Mouse (Mus musculus): ENCODE measurements around the gene Col27a1. TPM values are rescaled to one million over a fixed set of nuclear protein-coding genes. Genes with fewer than 3 reads are reported as not detected.

Gene Col27a1
- polyA plus RNA-seq, 1 experiment from 2014 or later = 23.6 TPM

DNA sequence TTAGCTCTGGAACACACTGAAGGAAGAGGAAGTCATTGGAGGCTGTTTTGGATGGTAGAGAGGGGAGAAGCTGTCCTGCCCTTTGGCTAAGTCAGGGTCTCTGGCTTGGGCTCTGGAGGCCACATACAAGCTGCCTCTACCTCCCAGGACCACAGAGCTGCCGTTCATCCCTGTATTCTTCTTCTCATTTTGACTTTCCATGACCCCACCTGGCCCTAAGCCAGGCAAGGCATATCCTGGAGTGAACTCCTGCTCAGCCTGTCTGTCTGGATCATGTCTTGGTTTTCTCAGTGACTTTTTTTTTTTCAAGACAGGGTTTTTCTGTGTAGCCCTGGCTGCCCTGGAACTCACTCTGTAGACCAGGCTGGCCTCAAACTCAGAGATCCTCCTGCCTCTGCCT lies 60.7 kb downstream of the Col27a1 start:
- WGBS = 29% methylated on average over 1 of the region's 1 CpGs

GRCm38 (mm10) chr4:63275251-63275650 lies 61.4 kb downstream of the Col27a1 start:
- Histone ChIP-seq H3K4me2 (replicated peaks; ENCODE audit: low read depth, low read length) (no peak overlapping the region), H3K36me3 (ENCODE audit: control insufficient read depth, insufficient read depth, low read length) (peaks cover 47% of the 10 kb centered on the region), H3K4me1 (ENCODE audit: control insufficient read depth, insufficient read depth, low read length) (no peaks in the 10 kb centered on the region), H3K27ac (ENCODE audit: low read length) (no peak overlapping the region), H3K27me3 (ENCODE audit: control insufficient read depth, insufficient read depth, low read length) (no peaks in the 10 kb centered on the region), H3K4me3 (ENCODE audit: low read depth, low read length) (no peak overlapping the region), H3K9me3 (ENCODE audit: control insufficient read depth, low read depth, low read length) (no peaks in the 10 kb centered on the region), H3K9ac (replicated peaks; ENCODE audit: low read depth, low read length) (no peak overlapping the region)
- ATAC-seq (ENCODE audit: insufficient number of reproducible peaks, insufficient read depth, low FRiP score, low read depth) = no peak
- WGBS = 60% methylated on average over 8 of the region's 8 CpGs

More for the DNA sequence above, 60.7 kb downstream of the Col27a1 start:
- Histone ChIP-seq H3K4me3 (ENCODE audit: low read depth, low read length) (no peak overlapping the region), H3K27me3 (ENCODE audit: control insufficient read depth, insufficient read depth, low read length) (no peaks in the 10 kb centered on the region), H3K4me1 (ENCODE audit: control insufficient read depth, insufficient read depth, low read length) (no peaks in the 10 kb centered on the region), H3K36me3 (ENCODE audit: control insufficient read depth, insufficient read depth, low read length) (peaks cover 49% of the 10 kb centered on the region), H3K9ac (replicated peaks; ENCODE audit: low read depth, low read length) (no peak overlapping the region), H3K27ac (ENCODE audit: low read length) (no peak overlapping the region), H3K9me3 (ENCODE audit: control insufficient read depth, low read depth, low read length) (no peaks in the 10 kb centered on the region), H3K4me2 (replicated peaks; ENCODE audit: low read depth, low read length) (no peak overlapping the region)
- no peak for ATAC-seq (ENCODE audit: insufficient number of reproducible peaks, insufficient read depth, low FRiP score, low read depth)

GRCm38 (mm10) chr4:63276571-63276970 lies 62.8 kb downstream of the Col27a1 start:
- no peak overlapping the region for H3K4me3 ChIP-seq (ENCODE audit: low read depth, low read length)
- H3K27me3 ChIP-seq (ENCODE audit: control insufficient read depth, insufficient read depth, low read length) = no peaks in the 10 kb centered on the region
- no peak overlapping the region for H3K27ac ChIP-seq (ENCODE audit: low read length)
- H3K4me1 ChIP-seq (ENCODE audit: control insufficient read depth, insufficient read depth, low read length) = no peaks in the 10 kb centered on the region
- H3K36me3 ChIP-seq (ENCODE audit: control insufficient read depth, insufficient read depth, low read length) = peaks cover 52% of the 10 kb centered on the region
- H3K9me3 ChIP-seq (ENCODE audit: control insufficient read depth, low read depth, low read length) = no peaks in the 10 kb centered on the region
- 71% methylated on average over 1 of the region's 1 CpGs for WGBS
- H3K9ac ChIP-seq (replicated peaks; ENCODE audit: low read depth, low read length) = no peak overlapping the region
- no peak for ATAC-seq (ENCODE audit: insufficient number of reproducible peaks, insufficient read depth, low FRiP score, low read depth)
- H3K4me2 ChIP-seq (replicated peaks; ENCODE audit: low read depth, low read length) = no peak overlapping the region

GRCm38 (mm10) chr4:63278821-63279220 lies 65.0 kb downstream of the Col27a1 start:
- 55% methylated on average over 7 of the region's 7 CpGs for WGBS
- peak; percentile 26; the same call in 1 of the 2 replicates for ATAC-seq (ENCODE audit: insufficient number of reproducible peaks, insufficient read depth, low FRiP score, low read depth)
- no peak overlapping the region for H3K4me3 ChIP-seq (ENCODE audit: low read depth, low read length)
- H3K9me3 ChIP-seq (ENCODE audit: control insufficient read depth, low read depth, low read length) = no peaks in the 10 kb centered on the region
- H3K9ac ChIP-seq (replicated peaks; ENCODE audit: low read depth, low read length) = no peak overlapping the region
- H3K27ac ChIP-seq (ENCODE audit: low read length) = no peak overlapping the region
- H3K36me3 ChIP-seq (ENCODE audit: control insufficient read depth, insufficient read depth, low read length) = peaks cover 49% of the 10 kb centered on the region
- no peaks in the 10 kb centered on the region for H3K4me1 ChIP-seq (ENCODE audit: control insufficient read depth, insufficient read depth, low read length)
- no peaks in the 10 kb centered on the region for H3K27me3 ChIP-seq (ENCODE audit: control insufficient read depth, insufficient read depth, low read length)
- no peak overlapping the region for H3K4me2 ChIP-seq (replicated peaks; ENCODE audit: low read depth, low read length)

DNA sequence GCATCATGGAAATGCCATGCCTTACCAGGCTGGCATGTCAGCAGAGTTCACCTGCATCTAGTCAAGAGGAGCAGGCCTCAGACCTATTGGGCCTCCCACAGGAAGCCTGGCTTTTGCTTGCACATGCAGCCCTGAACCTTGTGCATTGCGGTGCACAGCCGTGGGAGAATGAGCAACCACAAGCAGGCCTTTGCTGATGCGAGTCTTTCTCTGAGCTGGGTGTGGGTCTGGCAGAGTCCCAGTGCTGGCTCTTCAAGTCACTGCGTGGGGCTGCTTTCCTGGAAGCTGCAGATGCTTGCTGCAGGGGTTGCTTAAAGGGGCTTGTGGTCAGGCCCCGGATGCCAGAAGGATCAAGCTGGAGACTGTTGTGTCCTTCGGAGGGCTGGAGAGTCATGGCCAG lies 67.9 kb downstream of the Col27a1 start:
- Histone ChIP-seq H3K4me1 (ENCODE audit: control insufficient read depth, insufficient read depth, low read length) (no peaks in the 10 kb centered on the region), H3K27ac (ENCODE audit: low read length) (no peak overlapping the region), H3K9me3 (ENCODE audit: control insufficient read depth, low read depth, low read length) (no peaks in the 10 kb centered on the region), H3K27me3 (ENCODE audit: control insufficient read depth, insufficient read depth, low read length) (no peaks in the 10 kb centered on the region), H3K4me3 (ENCODE audit: low read depth, low read length) (no peak overlapping the region), H3K9ac (replicated peaks; ENCODE audit: low read depth, low read length) (no peak overlapping the region), H3K4me2 (replicated peaks; ENCODE audit: low read depth, low read length) (no peak overlapping the region), H3K36me3 (ENCODE audit: control insufficient read depth, insufficient read depth, low read length) (peaks cover 48% of the 10 kb centered on the region)
- whole genome bisulfite sequencing = 84% methylated on average over 6 of the region's 6 CpGs
- ATAC-seq (ENCODE audit: insufficient number of reproducible peaks, insufficient read depth, low FRiP score, low read depth) = no peak

DNA sequence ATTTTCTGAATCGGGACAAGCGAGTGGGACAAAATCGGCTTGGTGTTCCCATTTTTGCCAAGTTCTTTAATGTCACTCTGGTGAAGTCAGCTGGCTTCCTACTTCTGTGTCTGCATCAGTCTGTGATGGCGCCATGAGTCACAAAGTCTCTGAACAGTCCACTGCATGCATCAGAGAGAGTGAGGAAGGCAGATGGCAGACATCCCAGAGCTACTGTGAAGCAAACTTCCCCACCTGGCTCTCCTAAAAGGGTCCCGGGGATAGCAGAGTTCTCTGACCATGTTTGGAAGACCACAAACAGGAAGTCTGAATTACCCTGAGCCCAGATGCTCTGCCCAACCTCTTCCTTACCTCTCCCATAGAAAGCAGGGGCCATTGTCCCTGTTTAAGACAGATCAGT lies 69.5 kb downstream of the Col27a1 start:
- H3K4me3 ChIP-seq (ENCODE audit: low read depth, low read length) = no peak overlapping the region
- H3K27me3 ChIP-seq (ENCODE audit: control insufficient read depth, insufficient read depth, low read length) = no peaks in the 10 kb centered on the region
- H3K4me2 ChIP-seq (replicated peaks; ENCODE audit: low read depth, low read length) = no peak overlapping the region
- H3K9me3 ChIP-seq (ENCODE audit: control insufficient read depth, low read depth, low read length) = no peaks in the 10 kb centered on the region
- H3K9ac ChIP-seq (replicated peaks; ENCODE audit: low read depth, low read length) = no peak overlapping the region
- no peaks in the 10 kb centered on the region for H3K4me1 ChIP-seq (ENCODE audit: control insufficient read depth, insufficient read depth, low read length)
- WGBS = 85% methylated on average over 5 of the region's 5 CpGs
- ATAC-seq (ENCODE audit: insufficient number of reproducible peaks, insufficient read depth, low FRiP score, low read depth) = no peak
- H3K36me3 ChIP-seq (ENCODE audit: control insufficient read depth, insufficient read depth, low read length) = peaks cover 50% of the 10 kb centered on the region
- H3K27ac ChIP-seq (ENCODE audit: low read length) = no peak overlapping the region

GRCm38 (mm10) chr4:63286034-63286433 lies 72.2 kb downstream of the Col27a1 start:
- H3K36me3 ChIP-seq (ENCODE audit: control insufficient read depth, insufficient read depth, low read length) = peaks cover 55% of the 10 kb centered on the region
- peaks cover 8% of the 10 kb centered on the region for H3K4me1 ChIP-seq (ENCODE audit: control insufficient read depth, insufficient read depth, low read length)
- no peak overlapping the region for H3K4me2 ChIP-seq (replicated peaks; ENCODE audit: low read depth, low read length)
- 86% methylated on average over 4 of the region's 4 CpGs for WGBS
- no peak overlapping the region for H3K4me3 ChIP-seq (ENCODE audit: low read depth, low read length)
- no peak for ATAC-seq (ENCODE audit: insufficient number of reproducible peaks, insufficient read depth, low FRiP score, low read depth)
- no peak overlapping the region for H3K27ac ChIP-seq (ENCODE audit: low read length)
- no peak overlapping the region for H3K9ac ChIP-seq (replicated peaks; ENCODE audit: low read depth, low read length)
- H3K9me3 ChIP-seq (ENCODE audit: control insufficient read depth, low read depth, low read length) = no peaks in the 10 kb centered on the region
- no peaks in the 10 kb centered on the region for H3K27me3 ChIP-seq (ENCODE audit: control insufficient read depth, insufficient read depth, low read length)

DNA sequence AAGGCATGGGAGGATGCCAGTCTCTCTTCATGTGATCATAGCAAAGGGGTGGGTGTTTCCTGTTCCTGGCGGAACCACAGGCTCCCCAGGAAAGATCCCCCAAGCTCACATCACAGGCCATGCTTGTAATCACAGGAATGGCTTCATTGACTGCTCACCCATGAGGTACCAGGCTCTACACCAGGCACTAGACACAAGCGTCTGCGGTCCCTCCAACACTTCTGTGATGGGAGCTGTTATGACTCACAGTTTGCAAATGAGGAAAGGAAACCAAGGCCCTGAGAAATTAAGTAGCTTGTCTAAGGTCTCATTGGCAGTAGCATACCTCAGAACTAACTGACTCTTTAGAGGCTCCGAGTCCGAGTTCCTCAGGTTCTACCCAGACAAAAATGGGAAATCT lies 74.7 kb downstream of the Col27a1 start:
- Histone ChIP-seq H3K27ac (ENCODE audit: low read length) (no peak overlapping the region), H3K9me3 (ENCODE audit: control insufficient read depth, low read depth, low read length) (no peaks in the 10 kb centered on the region), H3K4me2 (replicated peaks; ENCODE audit: low read depth, low read length) (no peak overlapping the region), H3K4me3 (ENCODE audit: low read depth, low read length) (no peak overlapping the region), H3K27me3 (ENCODE audit: control insufficient read depth, insufficient read depth, low read length) (no peaks in the 10 kb centered on the region), H3K36me3 (ENCODE audit: control insufficient read depth, insufficient read depth, low read length) (peaks cover 49% of the 10 kb centered on the region; the same call in 1 of the 2 replicates), H3K9ac (replicated peaks; ENCODE audit: low read depth, low read length) (no peak overlapping the region), H3K4me1 (ENCODE audit: control insufficient read depth, insufficient read depth, low read length) (peaks cover 8% of the 10 kb centered on the region)
- ATAC-seq (ENCODE audit: insufficient number of reproducible peaks, insufficient read depth, low FRiP score, low read depth) = no peak
- 94% methylated on average over 5 of the region's 5 CpGs for WGBS

- Histone ChIP-seq H3K9ac (replicated peaks; ENCODE audit: low read depth, low read length) (no peak overlapping the region), H3K4me3 (ENCODE audit: low read depth, low read length) (no peak overlapping the region), H3K36me3 (ENCODE audit: control insufficient read depth, insufficient read depth, low read length) (peaks cover 51% of the 10 kb centered on the region), H3K27me3 (ENCODE audit: control insufficient read depth, insufficient read depth, low read length) (no peaks in the 10 kb centered on the region), H3K4me2 (replicated peaks; ENCODE audit: low read depth, low read length) (no peak overlapping the region), H3K9me3 (ENCODE audit: control insufficient read depth, low read depth, low read length) (no peaks in the 10 kb centered on the region), H3K27ac (ENCODE audit: low read length) (peak overlapping the region; percentile 77), H3K4me1 (ENCODE audit: control insufficient read depth, insufficient read depth, low read length) (peaks cover 8% of the 10 kb centered on the region)
- no peak for ATAC-seq (ENCODE audit: insufficient number of reproducible peaks, insufficient read depth, low FRiP score, low read depth)
- 82% methylated on average over 2 of the region's 2 CpGs for WGBS
These were observed 76.3 kb downstream of the Col27a1 start for GRCm38 (mm10) chr4:63290081-63290480.
